Comparison of ENCODE assay signal across 8 mouse cellular contexts in the genomic region with DNA sequence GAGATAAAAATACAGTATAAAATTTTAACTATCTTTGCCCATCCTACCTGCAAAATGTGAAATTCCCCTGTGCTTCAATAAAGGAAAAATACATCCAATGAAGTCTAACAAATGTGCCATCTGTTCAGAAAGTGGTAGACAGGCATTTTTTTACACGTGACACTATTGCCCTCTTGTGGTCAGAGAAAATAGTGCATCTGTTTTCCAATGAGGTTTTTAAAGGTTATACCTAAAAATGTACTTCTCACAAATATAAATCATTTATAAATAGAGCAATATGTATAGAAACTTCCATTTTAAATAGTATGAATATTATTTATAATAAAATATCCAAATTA.
DNase-seq lines count a peak whose midpoint lies in the region; ATAC-seq and TF ChIP-seq lines count a peak whose summit lies in the region.

No protein-coding gene starts in this region.

- H3K4me3 ChIP-seq in heart, postnatal 0 days (ENCODE audit: low read depth, low read length) = no peak overlapping the region
- no peak overlapping the region for H3K4me3 ChIP-seq in heart, embryonic 10.5 days
- H3K4me3 ChIP-seq in stomach, postnatal 0 days (ENCODE audit: low read depth, low read length) = no peak overlapping the region

- H3K4me2 ChIP-seq in heart, postnatal 0 days (ENCODE audit: low read depth, low read length) = no peak overlapping the region
- H3K4me2 ChIP-seq in stomach, postnatal 0 days (replicated peaks; ENCODE audit: low read depth) = no peak overlapping the region

- peak; percentile 73 for TF ChIP-seq CTCF in heart, postnatal 0 days (IDR thresholded peaks at IDR 0.05; ENCODE audit: low read depth)
- peak; percentile 86 for TF ChIP-seq CTCF in stomach, postnatal 0 days (IDR thresholded peaks at IDR 0.05; ENCODE audit: low read depth)

- no peaks in the 10 kb centered on the region for H3K9me3 ChIP-seq in heart, postnatal 0 days (replicated peaks; ENCODE audit: control insufficient read depth, low read length)
- H3K9me3 ChIP-seq in heart, embryonic 10.5 days = no peaks in the 10 kb centered on the region
- no peaks in the 10 kb centered on the region for H3K9me3 ChIP-seq in stomach, postnatal 0 days (ENCODE audit: control insufficient read depth, low read length)

- 0% methylated on average over 1 of the region's 1 CpGs for WGBS in heart, postnatal 0 days
- WGBS in heart, embryonic 10.5 days = 0% methylated on average over 1 of the region's 1 CpGs
- WGBS in stomach, postnatal 0 days = 0% methylated on average over 1 of the region's 1 CpGs

- H3K27me3 ChIP-seq in heart, postnatal 0 days (ENCODE audit: control insufficient read depth, insufficient read depth, low read length) = no peaks in the 10 kb centered on the region
- no peaks in the 10 kb centered on the region for H3K27me3 ChIP-seq in heart, embryonic 10.5 days (ENCODE audit: insufficient read depth, poor library complexity, severe bottlenecking)
- H3K27me3 ChIP-seq in stomach, postnatal 0 days (ENCODE audit: control insufficient read depth, insufficient read depth, low read length) = no peaks in the 10 kb centered on the region

- intact Hi-C loops in left cerebral cortex, postnatal 4 days (cut with DNase I) = loop anchor here (5.0 kb wide), 2 partner anchors 454 to 1009 kb away; no protein-coding TSS in a partner anchor

- no peak overlapping the region for H3K27ac ChIP-seq in heart, postnatal 0 days (ENCODE audit: low read depth)
- no peak overlapping the region for H3K27ac ChIP-seq in heart, embryonic 10.5 days
- no peak overlapping the region for H3K27ac ChIP-seq in stomach, postnatal 0 days (replicated peaks)

- no peak for ATAC-seq in heart, postnatal 0 days (ENCODE audit: insufficient read depth, low read depth)
- ATAC-seq in stomach, postnatal 0 days (ENCODE audit: low FRiP score, low TSS enrichment) = no peak

- H3K9ac ChIP-seq in heart, postnatal 0 days (replicated peaks; ENCODE audit: low read depth, low read length) = no peak overlapping the region
- no peak overlapping the region for H3K9ac ChIP-seq in stomach, postnatal 0 days (ENCODE audit: low read length)

- H3K4me1 ChIP-seq in heart, postnatal 0 days (ENCODE audit: control insufficient read depth, insufficient read depth) = no peaks in the 10 kb centered on the region
- H3K4me1 ChIP-seq in heart, embryonic 10.5 days = no peaks in the 10 kb centered on the region
- H3K4me1 ChIP-seq in stomach, postnatal 0 days (replicated peaks; ENCODE audit: control insufficient read depth, insufficient read depth) = no peaks in the 10 kb centered on the region

- no peaks in the 10 kb centered on the region for H3K36me3 ChIP-seq in heart, postnatal 0 days (replicated peaks; ENCODE audit: control insufficient read depth, insufficient read depth, low read length)
- no peaks in the 10 kb centered on the region for H3K36me3 ChIP-seq in heart, embryonic 10.5 days
- H3K36me3 ChIP-seq in stomach, postnatal 0 days (ENCODE audit: control insufficient read depth, insufficient read depth, low read length) = no peaks in the 10 kb centered on the region

- peak; percentile 13 for DNase-seq in heart, postnatal 0 days (ENCODE audit: low spot score)
- DNase-seq in heart, embryonic 10.5 days (ENCODE audit: low spot score) = no peak
- peak; percentile 11 for DNase-seq in 3134 (ENCODE audit: extremely low read depth, insufficient read length, low spot score)
- DNase-seq in MN1 (ENCODE audit: low spot score) = peak; percentile 63
- DNase-seq in embryo, embryonic 10.5 days (ENCODE audit: low spot score) = peak; percentile 82
- peak; percentile 5 for DNase-seq in left cerebral cortex, postnatal 4 days
- no peak for DNase-seq in stomach, postnatal 0 days (ENCODE audit: low spot score)
- no peak for DNase-seq in urinary bladder, postnatal 25 days (ENCODE audit: low spot score)

- no peak for TF ChIP-seq EP300 in heart, postnatal 0 days (IDR thresholded peaks at IDR 0.05; ENCODE audit: low read depth)
- no peak for TF ChIP-seq EP300 in stomach, postnatal 0 days (optimal IDR thresholded peaks at IDR 0.05)

Comparison
In these comparisons a context has a peak if more than half of its experiments do, and no peak if none do; other contexts are left out.
1. DNase-seq: peak in heart, postnatal 0 days (single experiment), 3134 (single experiment), MN1 (single experiment), embryo, embryonic 10.5 days (single experiment) and left cerebral cortex, postnatal 4 days (single experiment); none in heart, embryonic 10.5 days (single experiment), stomach, postnatal 0 days (single experiment) and urinary bladder, postnatal 25 days (single experiment).